Mouse (Mus musculus) heart, embryonic 14.5 days (tissue): ENCODE measurements around the gene Ptprn2. TPM values are rescaled to one million over a fixed set of nuclear protein-coding genes. Genes with fewer than 3 reads are reported as not detected.

Experiments
- ATAC-seq: fragments of 200-750 bp; cut with Nextera tagmentation; 2 replicates; pipeline ENCODE4 v1.8.0; 2017; ENCODE audit warnings: low read depth, moderate TSS enrichment; ENCODE audit not compliant: insufficient number of reproducible peaks, insufficient read depth, low FRiP score
- H3K27ac ChIP-seq, 2 experiments: fragments of 200-500 bp in 1 of 2; fragments of 300-500 bp in 1 of 2; sonication (generic) in 1 of 2; replicated peaks in 1 of 2; 2 replicates each; pipeline ENCODE4 v1.5.1; 2012 to 2014; ENCODE audit warnings: low read depth in 2 of 2, low read length in 2 of 2, control low read depth in 1 of 2, mild to moderate bottlenecking in 1 of 2, mixed read lengths in 1 of 2; ENCODE audit not compliant: control insufficient read depth in 1 of 2, insufficient read depth in 1 of 2
- H3K27me3 ChIP-seq: fragments of 300-500 bp; sonication (generic); 2 replicates; pipeline ENCODE4 v1.6.1; 2014; ENCODE audit warnings: mild to moderate bottlenecking, low read length, control low read depth; ENCODE audit not compliant: control insufficient read depth, insufficient read depth
- H3K36me3 ChIP-seq: fragments of 300-500 bp; sonication (generic); 2 replicates; pipeline ENCODE4 v1.6.1; 2014; ENCODE audit warnings: mild to moderate bottlenecking, control low read depth, low read length, mixed read lengths; ENCODE audit not compliant: control insufficient read depth, insufficient read depth
- H3K4me1 ChIP-seq, 2 experiments: fragments of 200-500 bp in 1 of 2; fragments of 300-500 bp in 1 of 2; sonication (generic) in 1 of 2; 2 replicates each; pipeline ENCODE4 v1.6.1; 2012 to 2014; ENCODE audit warnings: low read length in 2 of 2, control low read depth in 1 of 2, mixed read lengths in 1 of 2; ENCODE audit not compliant: control insufficient read depth in 2 of 2, insufficient read depth in 2 of 2
- H3K4me2 ChIP-seq: fragments of 300-500 bp; sonication (generic); 2 replicates; pipeline ENCODE4 v1.6.1; 2014; ENCODE audit warnings: mild to moderate bottlenecking, low read length
- H3K4me3 ChIP-seq, 2 experiments: fragments of 200-500 bp in 1 of 2; fragments of 300-500 bp in 1 of 2; sonication (generic) in 1 of 2; 2 replicates each; pipeline ENCODE4 v1.5.1; 2012 to 2014; ENCODE audit warnings: low read length in 2 of 2, mild to moderate bottlenecking in 2 of 2, control low read depth in 1 of 2, low read depth in 1 of 2, moderate library complexity in 1 of 2; ENCODE audit not compliant: control insufficient read depth in 1 of 2, insufficient read depth in 1 of 2
- H3K9ac ChIP-seq: fragments of 300-500 bp; sonication (generic); 2 replicates; pipeline ENCODE4 v1.6.1; 2014; ENCODE audit warnings: mild to moderate bottlenecking, low read length
- H3K9me3 ChIP-seq: fragments of 300-500 bp; sonication (generic); 2 replicates; pipeline ENCODE4 v1.6.1; 2016; ENCODE audit warnings: low read length, control low read depth; ENCODE audit not compliant: control insufficient read depth
- WGBS: fragments of 180-500 bp; shearing (Covaris S2); extraction: QIAGEN DNeasy Blood & Tissue Kit; methylation state at CpG from one replicate; pipeline ENCODE4 v1.1.7; 2014; 5-methylcytosine and 5-hydroxymethylcytosine counted together
- polyA plus RNA-seq: library from polyadenylated mRNA; unstranded; fragments of >200 nt; fragmentation: Nextera tagmentation; extraction: Ambion mirVana; gene quantifications from 2 replicates; pipeline ENCODE4 v1.2.1, GENCODE M21; 2014

Gene Ptprn2
- polyA plus RNA-seq, 1 experiment from 2014 or later = 0.20 TPM

DNA sequence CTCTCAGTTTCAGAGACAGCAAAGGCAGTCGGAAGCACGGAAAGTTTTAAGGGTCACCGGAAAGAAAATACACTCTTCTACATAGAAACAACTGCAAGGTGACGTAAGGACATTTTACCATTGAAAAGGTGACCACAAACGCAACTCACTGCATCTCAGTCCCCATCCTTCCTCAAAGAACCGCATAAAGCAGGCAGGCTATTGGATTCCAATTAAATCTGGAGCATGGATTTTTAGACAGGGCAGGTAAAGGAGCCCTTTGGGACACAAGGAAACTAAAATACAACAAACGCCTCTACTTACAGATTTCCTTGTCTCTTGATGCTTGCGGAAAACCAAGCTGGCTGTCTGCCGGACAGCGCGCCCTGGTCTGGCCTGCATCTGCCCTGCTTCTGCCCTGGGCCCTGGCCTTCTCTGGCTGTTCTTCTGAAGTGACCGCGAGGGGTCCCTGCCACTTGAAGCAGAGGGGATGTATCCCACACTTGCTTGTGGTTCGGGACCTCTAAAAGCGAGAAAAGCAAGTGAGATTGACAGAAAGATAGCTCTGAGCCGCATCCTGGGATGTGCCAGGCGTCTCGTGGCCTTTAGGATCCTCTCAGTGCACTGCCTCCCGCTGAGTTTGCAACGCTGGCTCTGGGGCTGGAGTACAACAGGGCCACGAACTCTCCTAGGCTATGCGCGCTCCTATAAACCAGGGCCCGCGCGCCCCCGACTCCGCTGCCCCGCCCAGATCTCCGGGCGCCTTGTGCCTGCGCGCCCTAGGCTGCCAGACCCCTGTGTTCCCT lies 665.3 kb downstream of the Ptprn2 start:
- ATAC-seq = no peak
- WGBS = 11% methylated on average over 33 of the region's 33 CpGs
- H3K4me1 ChIP-seq = peaks cover 2 to 11% of the 10 kb centered on the region in 2 experiments; a peak in 3 of 4 replicates
- H3K9ac ChIP-seq = no peak overlapping the region
- no peak overlapping the region for H3K27ac ChIP-seq
- H3K4me2 ChIP-seq = peak overlapping the region; percentile 32
- no peaks in the 10 kb centered on the region for H3K9me3 ChIP-seq
- H3K36me3 ChIP-seq = no peaks in the 10 kb centered on the region
- H3K4me3 ChIP-seq = peak overlapping the region in 1 of 2 experiments; percentile 8; a peak in 2 of 4 replicates
- H3K27me3 ChIP-seq = peaks cover 83% of the 10 kb centered on the region

- no peaks in the 10 kb centered on the region for H3K9me3 ChIP-seq
- ATAC-seq = no peak
- no peak overlapping the region for H3K4me2 ChIP-seq
- no peak overlapping the region for H3K9ac ChIP-seq
- H3K36me3 ChIP-seq = no peaks in the 10 kb centered on the region
- peaks cover 91% of the 10 kb centered on the region for H3K27me3 ChIP-seq
- WGBS = 12% methylated on average over 7 of the region's 7 CpGs
- peaks cover 2 to 11% of the 10 kb centered on the region in 2 experiments; a peak in 3 of 4 replicates for H3K4me1 ChIP-seq
- no peak overlapping the region for H3K4me3 ChIP-seq
- no peak overlapping the region for H3K27ac ChIP-seq
Measured at GRCm38 (mm10) chr12:117151611-117152010, 666.1 kb downstream of the Ptprn2 start.

- Histone ChIP-seq H3K9me3 (no peaks in the 10 kb centered on the region), H3K27ac (no peak overlapping the region), H3K4me3 (peak overlapping the region in 1 of 2 experiments; percentile 52; a peak in 2 of 4 replicates), H3K9ac (no peak overlapping the region), H3K27me3 (peaks cover 98% of the 10 kb centered on the region), H3K4me2 (peak overlapping the region; percentile 87), H3K36me3 (no peaks in the 10 kb centered on the region), H3K4me1 (peaks cover 2 to 11% of the 10 kb centered on the region in 2 experiments; a peak in 3 of 4 replicates)
- 3% methylated on average over 28 of the region's 28 CpGs for WGBS
- no peak for ATAC-seq
Measured at GRCm38 (mm10) chr12:117152366-117153165, 667.0 kb downstream of the Ptprn2 start.

- ATAC-seq = no peak
- H3K27me3 ChIP-seq = peaks cover 98% of the 10 kb centered on the region
- peak overlapping the region; percentile 87 for H3K4me2 ChIP-seq
- H3K9ac ChIP-seq = no peak overlapping the region
- 2% methylated on average over 8 of the region's 8 CpGs for WGBS
- peak overlapping the region; percentile 52 to 71; a peak in 3 of 4 replicates for H3K4me3 ChIP-seq
- H3K9me3 ChIP-seq = no peaks in the 10 kb centered on the region
- no peaks in the 10 kb centered on the region for H3K36me3 ChIP-seq
- no peak overlapping the region for H3K27ac ChIP-seq
- H3K4me1 ChIP-seq = peaks cover 2 to 11% of the 10 kb centered on the region in 2 experiments; a peak in 3 of 4 replicates
Measured at GRCm38 (mm10) chr12:117153166-117153480, 667.6 kb downstream of the Ptprn2 start.

DNA sequence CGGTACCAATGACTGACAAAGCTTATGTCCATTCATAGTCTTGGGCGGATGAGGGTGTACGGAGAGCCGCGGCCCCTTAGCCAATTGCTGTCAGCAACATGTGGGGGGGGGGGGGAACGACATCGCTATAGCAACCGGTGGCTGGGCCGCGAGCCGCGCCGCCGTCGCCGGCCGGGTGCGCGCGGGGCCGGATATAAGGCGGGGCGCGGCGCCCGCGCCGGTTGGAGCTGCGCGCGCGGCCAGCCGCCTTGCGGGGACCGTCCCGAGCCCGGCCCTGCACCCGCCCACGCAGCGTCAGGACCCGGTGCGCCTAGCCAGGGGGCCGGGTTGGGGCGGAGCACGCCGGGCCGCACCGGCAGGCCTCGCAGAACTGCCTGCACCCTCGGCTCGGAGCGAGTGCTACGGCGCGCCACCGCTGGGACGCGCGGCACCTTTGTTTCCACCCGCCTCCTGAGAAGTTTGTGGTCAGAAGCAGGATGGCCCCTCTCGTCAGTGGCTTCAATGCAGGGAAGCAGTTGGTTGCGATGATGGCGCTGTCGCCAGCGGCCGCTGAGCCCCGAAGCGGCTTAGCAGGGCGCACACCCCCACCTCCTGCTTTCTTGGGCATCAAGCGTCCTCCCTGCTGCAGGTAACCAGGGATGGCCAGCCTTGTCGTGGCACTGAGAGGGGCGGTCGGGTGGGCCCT lies 668.3 kb downstream of the Ptprn2 start:
- H3K4me3 ChIP-seq = peak overlapping the region; percentile 52 to 71
- H3K27ac ChIP-seq = no peak overlapping the region
- peak overlapping the region; percentile 87 for H3K4me2 ChIP-seq
- H3K4me1 ChIP-seq = peaks cover 2 to 11% of the 10 kb centered on the region in 2 experiments; a peak in 3 of 4 replicates
- no peaks in the 10 kb centered on the region for H3K9me3 ChIP-seq
- WGBS = under 1% methylated on average over 71 of the region's 73 CpGs
- ATAC-seq = peak; percentile 57
- H3K27me3 ChIP-seq = peaks cover 98% of the 10 kb centered on the region
- H3K36me3 ChIP-seq = no peaks in the 10 kb centered on the region
- peak overlapping the region; percentile 48 for H3K9ac ChIP-seq

GRCm38 (mm10) chr12:117154356-117155243 lies 669.1 kb downstream of the Ptprn2 start:
- Histone ChIP-seq H3K27me3 (peaks cover 100% of the 10 kb centered on the region), H3K4me2 (peak overlapping the region; percentile 87), H3K36me3 (no peaks in the 10 kb centered on the region), H3K4me3 (peak overlapping the region; percentile 52 to 71), H3K27ac (no peak overlapping the region), H3K9ac (peak overlapping the region; percentile 48), H3K4me1 (peaks cover 7 to 11% of the 10 kb centered on the region in 2 experiments), H3K9me3 (no peaks in the 10 kb centered on the region)
- WGBS = under 1% methylated on average over 27 of the region's 27 CpGs
- ATAC-seq = no peak
